Mouse (Mus musculus): ENCODE measurements around the gene Strip1.

Strip1 gene

DNA sequence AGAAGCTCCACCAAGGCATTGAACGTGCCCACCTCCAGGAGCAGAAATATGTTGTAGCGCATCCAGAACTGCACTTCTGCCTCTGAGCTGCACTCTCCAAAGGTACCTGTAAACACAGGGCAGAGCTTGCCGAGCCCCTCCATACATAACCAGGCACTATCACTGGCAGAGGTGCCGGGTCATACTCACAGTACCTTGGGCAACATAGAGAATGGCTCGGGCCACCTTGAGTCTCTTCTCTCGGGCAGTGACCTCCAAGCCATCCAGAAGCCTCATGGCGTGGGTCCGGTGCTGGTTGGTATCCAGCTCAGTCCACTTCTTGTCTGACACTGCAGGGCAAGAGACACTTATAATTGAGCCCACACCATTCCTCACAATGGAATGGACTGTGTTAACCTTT is 4.7 kb downstream of the Strip1 start:
- no peak for DNase-seq

DNA sequence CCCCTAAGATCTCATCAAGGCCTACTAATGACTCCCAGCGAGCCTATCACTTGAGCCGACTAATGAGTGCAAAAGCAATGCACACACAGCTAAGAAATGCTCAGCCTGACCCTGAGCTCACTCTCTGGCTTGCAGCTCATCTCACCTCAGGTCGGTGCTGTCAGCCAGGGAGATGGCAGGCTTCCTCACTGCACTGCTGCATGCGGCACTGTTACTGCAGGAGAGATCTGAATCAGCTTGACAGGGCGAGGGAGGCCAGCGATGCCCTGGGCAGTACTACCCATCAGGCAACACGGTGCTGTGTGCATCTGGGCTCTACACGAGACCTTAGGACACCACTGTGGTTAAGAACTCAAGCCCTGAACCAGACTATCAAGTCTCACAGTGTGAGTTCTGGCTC is 6.0 kb downstream of the Strip1 start:
- no peak for DNase-seq

DNA sequence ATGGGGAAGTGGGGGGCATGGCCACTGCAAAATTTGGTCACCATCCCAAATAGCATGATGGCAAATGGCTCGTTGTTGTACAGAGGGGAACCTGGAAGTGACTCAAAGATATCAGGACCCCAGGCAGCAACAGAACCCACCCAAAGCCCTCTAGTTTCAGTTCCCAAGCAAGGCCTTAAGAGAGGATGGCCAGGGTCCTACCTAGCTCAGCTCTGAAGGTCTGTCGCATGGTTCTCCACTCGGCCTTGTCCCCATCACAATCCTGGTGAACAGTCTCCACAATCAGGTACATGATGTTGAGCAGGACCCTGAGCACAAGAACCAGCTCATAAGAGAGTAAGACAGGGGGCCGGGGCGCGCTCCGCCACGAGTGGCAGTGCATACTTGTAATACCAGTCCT is 7.1 kb downstream of the Strip1 start:
- no peak for DNase-seq

DNA sequence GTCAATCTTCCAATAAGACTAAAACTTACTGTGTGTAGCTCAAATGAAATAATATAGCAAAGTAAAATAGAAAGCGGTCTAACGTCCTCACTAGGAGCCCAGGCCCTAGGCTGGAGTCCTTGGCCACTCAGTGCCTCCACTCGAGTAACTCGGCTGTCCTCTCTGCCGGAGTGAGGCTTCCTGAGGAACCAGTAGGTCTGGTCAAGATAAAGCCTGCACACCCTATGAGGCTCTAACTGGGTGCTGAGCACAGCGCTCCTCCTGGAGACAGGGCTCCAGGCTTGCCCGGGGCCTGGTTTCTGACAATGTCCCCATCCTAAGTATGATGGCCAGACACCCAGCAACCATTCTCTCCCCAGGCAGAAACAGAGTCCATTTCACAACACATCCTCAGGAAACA is 9.0 kb downstream of the Strip1 start:
- no peak for DNase-seq

DNA sequence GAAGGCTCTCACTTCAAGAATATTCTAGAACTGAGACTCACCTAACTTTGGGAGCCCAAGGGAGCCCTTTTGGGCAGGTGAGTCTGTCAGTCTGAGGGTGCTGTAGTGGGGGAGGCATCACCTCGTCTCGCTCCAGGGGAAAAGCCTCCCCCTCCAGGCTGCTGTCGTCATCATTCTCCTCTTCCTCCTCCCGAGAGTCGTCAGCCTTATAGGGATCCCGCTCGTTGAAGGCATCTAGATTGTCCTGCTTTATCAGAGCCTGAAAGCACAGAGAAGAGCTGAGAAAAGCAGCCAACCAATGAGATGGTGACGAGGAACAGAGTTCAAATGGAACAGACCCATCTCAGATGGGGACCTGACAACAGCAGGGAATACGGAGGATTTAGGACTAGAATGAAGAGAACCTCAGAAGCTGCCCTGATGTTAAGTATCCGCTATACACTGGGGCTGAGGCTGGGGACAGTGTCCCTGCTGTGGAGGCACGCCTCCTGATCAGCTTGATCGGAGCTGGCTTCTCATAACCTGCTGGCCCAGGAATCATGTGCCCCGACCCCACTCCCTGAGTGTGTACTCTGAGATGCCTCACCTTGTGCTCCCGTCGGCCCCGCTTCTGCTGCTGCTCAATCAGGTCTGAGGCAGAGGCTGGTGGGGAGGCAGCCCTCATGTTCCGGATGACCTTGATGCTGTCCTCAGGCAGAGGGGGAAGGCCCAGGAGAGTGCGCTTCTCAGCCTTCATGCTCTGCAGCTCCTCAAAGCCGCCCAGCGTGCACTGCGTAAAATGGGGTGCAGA is 10.0 kb downstream of the Strip1 start:
- no peak for DNase-seq

GRCm38 (mm10) chr3:107619911-107620310 is 11.6 kb downstream of the Strip1 start:
- no peak for DNase-seq

GRCm38 (mm10) chr3:107617800-107618199 is 13.7 kb downstream of the Strip1 start:
- peak; percentile 1 for DNase-seq

DNA sequence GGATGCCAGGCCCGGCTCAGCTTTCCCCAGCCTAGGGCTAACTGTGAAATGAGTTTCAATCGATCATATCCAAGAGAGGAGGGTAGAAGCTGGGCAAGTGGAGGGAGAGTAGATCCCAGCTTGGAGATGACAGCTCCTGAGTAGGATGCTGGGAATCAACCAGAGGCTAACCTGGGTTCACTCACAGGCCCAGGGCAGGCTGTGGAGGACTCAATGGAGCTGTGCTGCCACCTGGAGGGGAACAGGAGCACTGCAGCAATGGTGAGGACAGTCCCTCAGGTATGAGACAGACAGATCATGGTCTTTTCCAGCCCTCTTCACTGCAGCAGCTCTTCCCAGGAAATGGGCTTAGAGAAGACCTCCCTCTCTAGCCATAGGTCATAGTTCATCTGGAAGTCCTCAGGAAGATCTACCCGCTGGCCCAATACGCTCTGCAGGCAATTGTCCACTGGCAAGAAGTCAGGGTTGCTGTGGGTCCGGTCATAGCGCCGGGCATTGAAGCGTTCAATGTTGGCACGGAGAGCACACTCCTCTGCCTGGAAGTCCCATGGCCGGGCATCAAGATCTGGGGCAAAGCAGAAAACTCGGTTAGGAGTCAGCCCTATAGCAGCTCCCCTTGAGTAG is 18.5 kb downstream of the Strip1 start:
- DNase-seq: peak; percentile 79

- DNase-seq: no peak
These were observed 20.1 kb downstream of the Strip1 start for GRCm38 (mm10) chr3:107611394-107611793.

DNA sequence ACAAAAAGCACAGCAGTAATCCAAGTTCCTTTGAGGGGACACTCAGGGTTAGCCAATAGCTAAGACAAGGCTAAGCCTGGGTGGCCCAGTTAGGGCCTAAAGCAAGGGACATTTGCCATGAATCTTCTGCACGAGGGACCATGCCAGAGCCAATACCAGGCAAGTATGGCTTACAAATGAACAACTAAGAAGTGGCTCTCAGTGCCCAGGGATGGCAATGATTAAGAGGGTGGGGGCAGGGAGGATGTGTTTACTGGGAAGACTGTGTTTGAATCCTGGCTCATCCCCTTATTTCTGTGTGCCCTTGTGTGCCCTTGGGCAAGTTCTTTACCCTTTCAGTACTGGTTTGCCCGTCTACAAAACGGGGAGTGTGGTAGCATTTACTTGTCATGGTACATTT is 22.1 kb downstream of the Strip1 start:
- DNase-seq: no peak

GRCm38 (mm10) chr3:107608808-107609207 is 22.7 kb downstream of the Strip1 start:
- DNase-seq: no peak

GRCm38 (mm10) chr3:107607221-107607620 is 24.3 kb downstream of the Strip1 start:
- DNase-seq: no peak

DNA sequence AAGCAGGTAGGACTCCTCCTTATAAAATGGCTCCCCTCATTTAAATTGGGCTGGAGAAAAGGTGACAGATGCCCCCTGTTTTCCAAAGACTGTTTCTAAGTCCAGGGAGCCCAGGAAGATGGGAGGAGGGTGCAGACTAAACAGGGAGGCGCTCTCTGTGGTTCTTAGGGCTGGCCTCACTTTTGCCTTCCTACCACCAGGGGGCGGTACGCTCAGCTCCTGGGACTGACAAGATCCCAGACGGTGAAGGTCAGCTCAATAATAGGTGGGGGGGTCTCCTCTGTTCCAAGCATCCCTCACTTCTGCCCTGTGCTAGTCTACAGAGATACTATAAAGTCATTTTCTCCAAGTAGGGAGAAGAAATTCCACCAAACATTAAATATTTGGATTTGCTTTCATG is 26.2 kb downstream of the Strip1 start:
- DNase-seq: peak; percentile 68

GRCm38 (mm10) chr3:107600127-107600526 is 31.4 kb downstream of the Strip1 start:
- no peak for DNase-seq

DNA sequence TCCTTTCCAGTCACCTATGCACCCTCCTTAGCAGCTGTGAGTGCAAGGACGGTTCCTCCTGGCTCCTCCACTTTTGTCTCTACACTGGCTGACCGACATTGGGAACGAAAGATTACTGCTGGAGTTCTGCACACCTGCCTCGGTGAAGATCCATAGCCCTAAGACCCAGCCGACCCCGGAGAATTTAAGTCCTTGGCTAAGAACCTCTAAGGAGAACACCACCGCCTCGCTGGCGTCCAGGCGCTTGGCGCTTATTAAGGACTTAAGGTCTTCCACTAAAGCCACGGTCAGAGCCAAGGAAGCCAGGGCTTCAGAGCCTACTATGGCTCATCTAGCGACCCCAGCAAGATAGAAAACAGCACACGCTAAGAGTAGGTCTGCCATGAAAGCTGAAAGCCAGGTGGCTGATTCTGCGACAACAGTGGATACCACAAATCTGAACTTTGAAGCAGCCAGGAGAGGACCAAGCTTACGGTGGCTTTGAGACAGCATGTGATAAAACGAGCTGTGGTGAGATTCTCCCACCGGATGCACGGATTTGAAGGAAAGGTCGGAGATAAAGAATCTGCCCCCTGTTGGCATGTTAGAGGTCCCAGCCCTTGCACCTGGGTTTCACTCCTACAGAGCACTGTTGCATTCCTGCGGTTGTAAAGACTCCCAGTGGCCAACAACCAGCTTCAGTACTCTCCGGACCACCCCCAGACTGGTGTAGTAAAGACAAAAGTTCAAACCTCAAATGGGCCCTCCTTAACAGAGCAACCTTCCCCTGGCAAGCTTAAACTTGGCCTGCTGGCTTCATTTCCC is 33.7 kb downstream of the Strip1 start:
- DNase-seq: no peak

DNA sequence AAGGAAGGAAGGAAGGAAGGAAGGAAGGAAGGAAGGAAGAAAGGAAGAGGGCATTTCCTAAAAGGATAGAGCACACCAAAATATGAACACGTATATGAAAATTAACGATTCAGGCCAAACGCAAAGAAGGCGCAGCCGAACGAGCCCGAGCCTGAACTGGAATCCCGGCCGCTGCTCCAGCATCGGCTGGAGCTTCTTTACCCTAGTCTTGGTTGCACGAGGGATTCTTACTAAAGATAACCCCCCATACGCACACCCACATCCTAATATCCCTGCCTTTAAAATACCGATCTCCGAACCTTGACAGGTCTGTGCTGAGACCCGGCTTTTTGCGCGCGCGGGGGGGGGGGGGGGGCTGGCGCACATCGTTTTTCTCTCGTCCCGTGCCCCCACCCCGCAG is 34.4 kb downstream of the Strip1 start:
- DNase-seq: no peak

DNA sequence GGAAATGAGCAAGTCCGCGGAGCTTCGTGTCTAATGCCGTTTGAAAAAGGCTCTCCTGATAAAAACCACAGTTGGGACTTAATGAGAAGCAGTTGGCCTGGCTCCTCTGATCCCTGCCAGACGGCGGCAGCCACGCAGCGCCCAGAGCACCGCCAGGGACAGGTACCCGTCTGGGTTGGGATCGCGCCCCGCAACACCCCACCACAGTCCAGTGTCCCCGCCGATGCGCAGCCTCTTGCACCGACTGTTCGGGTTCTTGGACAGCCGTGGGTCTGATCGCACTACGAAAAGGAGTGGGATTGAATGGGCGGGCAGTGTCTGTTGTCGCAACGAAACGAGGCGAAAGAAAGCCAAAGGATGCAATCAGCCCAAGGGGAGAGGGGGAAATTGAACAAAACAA is 34.9 kb downstream of the Strip1 start:
- peak; percentile 44 for DNase-seq

DNA sequence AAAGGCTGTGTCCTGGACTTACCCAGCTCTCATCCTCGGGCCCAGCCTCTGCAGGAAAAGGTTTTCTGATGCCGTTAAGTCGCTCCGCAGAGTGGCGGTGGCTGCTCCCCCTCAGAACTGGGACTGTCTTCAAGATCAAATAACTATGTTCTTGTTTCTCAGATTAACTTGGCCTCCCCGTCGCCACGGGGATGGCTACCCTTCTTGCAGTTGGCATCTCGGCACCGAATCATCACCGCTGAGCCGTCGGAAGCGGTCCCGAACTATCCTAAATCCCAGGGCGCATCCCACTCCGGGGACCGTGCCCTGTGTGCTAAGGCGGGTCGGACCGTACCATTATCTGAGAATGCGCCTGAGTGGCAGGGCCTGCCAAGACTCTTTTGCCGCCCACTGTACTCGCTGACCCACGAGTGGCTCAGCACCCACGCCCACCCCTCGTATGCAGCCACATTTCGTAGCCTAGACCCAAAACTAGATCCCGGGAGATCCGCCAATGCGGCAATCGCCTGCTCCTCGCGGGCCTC is 35.5 kb downstream of the Strip1 start:
- DNase-seq: peak; percentile 32

GRCm38 (mm10) chr3:107595264-107595937 is 36.1 kb downstream of the Strip1 start:
- no peak for DNase-seq

DNA sequence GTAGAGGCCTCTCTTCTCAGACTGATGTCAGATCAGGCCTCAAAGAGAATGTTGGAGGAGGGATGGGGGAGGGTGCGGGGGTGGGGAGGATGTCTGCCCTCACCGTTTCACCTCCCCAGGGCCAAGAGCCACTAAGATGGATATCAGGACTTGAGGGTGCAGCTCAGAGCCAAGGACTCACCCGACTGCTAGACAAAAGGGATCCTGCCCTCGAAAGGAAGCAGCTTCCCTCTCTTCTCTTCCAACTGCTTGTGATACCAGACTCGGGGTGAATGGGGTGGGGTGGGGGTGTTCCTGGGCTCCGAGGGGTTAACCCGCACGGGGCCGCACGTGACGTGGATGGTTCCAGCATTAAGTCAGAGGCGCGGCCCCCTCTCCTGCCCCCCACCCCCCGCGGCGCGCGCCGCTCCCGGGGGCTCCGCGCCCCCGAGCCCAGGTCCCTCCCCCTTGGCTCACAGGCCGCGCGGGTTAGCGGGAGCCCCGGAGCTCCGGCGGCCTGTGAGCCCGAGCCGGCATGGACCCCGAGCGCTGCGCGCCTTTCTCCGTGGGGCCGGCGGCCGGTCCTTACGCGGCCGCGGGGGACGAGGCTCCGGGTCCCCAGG is 36.7 kb downstream of the Strip1 start, which contains the start of gene Alx3:
TSS of gene Alx3 (plus strand) at position 370 of the 602 bp plus-strand sequence.
- no peak for DNase-seq

DNA sequence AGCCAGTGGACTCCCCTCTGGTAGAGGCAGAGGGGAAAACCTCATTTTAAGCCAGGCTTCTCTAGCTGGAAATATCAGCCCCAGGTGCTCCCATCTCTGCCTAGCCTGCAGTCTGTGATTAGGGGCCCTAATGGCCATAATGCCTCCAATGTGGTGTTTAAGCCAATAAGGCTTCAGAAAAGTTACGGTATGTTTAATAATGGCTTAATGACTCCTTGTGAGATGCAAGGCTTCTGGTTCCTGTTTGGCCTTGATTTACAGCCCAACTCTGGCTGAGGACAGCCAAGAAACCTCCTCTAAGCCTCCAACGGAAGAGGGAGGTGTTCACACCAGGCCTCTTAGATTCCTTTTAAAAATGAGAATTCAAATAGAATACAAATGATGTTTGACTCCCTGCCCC is 37.9 kb downstream of the Strip1 start:
- no peak for DNase-seq

GRCm38 (mm10) chr3:107591612-107592011 is 39.9 kb downstream of the Strip1 start:
- no peak for DNase-seq

Data from right cerebral cortex, postnatal 4 days (tissue).